Mouse (Mus musculus): Measurements from ENCODE around the gene Mvb12a. TPM values are rescaled to one million over a fixed set of nuclear protein-coding genes. Genes with fewer than 3 reads are reported as not detected.

Gene Mvb12a
- polyA plus RNA-seq, 1 experiment from 2014 or later: 66.6 TPM

DNA sequence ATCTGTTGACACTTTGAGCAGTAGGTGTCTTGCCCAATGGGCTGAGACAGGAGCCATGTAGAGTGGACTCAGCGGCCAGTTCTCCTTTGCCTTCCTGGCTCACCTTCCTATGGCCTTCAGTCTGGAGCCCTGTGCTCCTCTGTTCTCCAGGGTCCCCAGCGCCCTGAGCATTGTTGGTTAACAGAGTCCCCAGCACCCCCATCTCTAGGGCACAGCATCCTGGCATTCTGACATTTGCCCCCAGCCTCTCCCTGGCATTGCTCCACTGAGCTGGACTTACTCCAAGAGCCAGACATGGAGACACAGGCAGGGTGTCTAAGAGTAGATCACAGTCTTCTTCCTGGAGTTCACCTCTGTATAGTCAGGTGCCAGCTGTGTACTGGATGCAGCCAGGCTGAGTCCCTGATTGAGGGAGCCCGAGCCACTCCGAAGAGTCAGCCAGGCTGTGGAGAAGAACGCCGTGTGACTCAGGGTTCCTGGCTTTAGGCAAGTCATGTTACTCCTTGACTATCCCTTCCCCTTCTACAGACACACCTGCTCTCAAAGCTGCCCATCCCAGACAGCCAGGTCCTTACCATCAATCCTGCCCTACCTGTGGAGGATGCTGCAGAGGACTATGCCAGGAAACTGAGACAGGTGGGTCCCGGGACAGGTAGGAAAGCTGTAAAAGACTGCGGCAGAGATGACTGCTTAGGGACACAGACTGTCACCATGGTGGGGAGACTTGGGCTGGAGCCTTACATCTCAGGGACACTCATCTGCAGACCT is 51.0 kb downstream of the Mvb12a start:
- Histone ChIP-seq H3K4me3 (replicated peaks; ENCODE audit: low read length) (no peak overlapping the region), H3K9me3 (ENCODE audit: control insufficient read depth, low read length) (no peaks in the 10 kb centered on the region), H3K9ac (0 out of 2 replicates have a peak overlapping the region, but pooled peaks have one; percentile 96), H3K4me2 (replicated peaks) (peak overlapping the region; percentile 98; the same call in 1 of the 2 replicates), H3K27me3 (ENCODE audit: control insufficient read depth, insufficient read depth, low read length) (no peaks in the 10 kb centered on the region), H3K27ac (no peak overlapping the region), H3K4me1 (replicated peaks; ENCODE audit: control insufficient read depth, insufficient read depth, low read length) (peaks cover 27% of the 10 kb centered on the region), H3K36me3 (replicated peaks; ENCODE audit: control insufficient read depth, insufficient read depth) (0 out of 2 replicates have a peak, but pooled peaks cover 4% of the 10 kb centered on the region)
- WGBS: 92% methylated on average over 8 of the region's 8 CpGs
- ATAC-seq (ENCODE audit: low FRiP score): no peak
- DNase-seq (ENCODE audit: low spot score): no peak

- DNase-seq (ENCODE audit: low spot score): no peak
- H3K4me3 ChIP-seq (replicated peaks; ENCODE audit: low read length): no peak overlapping the region
- H3K9me3 ChIP-seq (ENCODE audit: control insufficient read depth, low read length): no peaks in the 10 kb centered on the region
- H3K36me3 ChIP-seq (replicated peaks; ENCODE audit: control insufficient read depth, insufficient read depth): 0 out of 2 replicates have a peak, but pooled peaks cover 4% of the 10 kb centered on the region
- H3K27ac ChIP-seq: no peak overlapping the region
- no peaks in the 10 kb centered on the region for H3K27me3 ChIP-seq (ENCODE audit: control insufficient read depth, insufficient read depth, low read length)
- H3K4me1 ChIP-seq (replicated peaks; ENCODE audit: control insufficient read depth, insufficient read depth, low read length): peaks cover 27% of the 10 kb centered on the region
- H3K9ac ChIP-seq: no peak overlapping the region
- WGBS: 84% methylated on average over 4 of the region's 4 CpGs
- no peak overlapping the region for H3K4me2 ChIP-seq (replicated peaks)
- no peak for ATAC-seq (ENCODE audit: low FRiP score)
These were observed 51.6 kb downstream of the Mvb12a start for GRCm38 (mm10) chr8:71594324-71594722.

- Histone ChIP-seq H3K9ac (peak overlapping the region; percentile 26; the same call in 1 of the 2 replicates), H3K4me3 (replicated peaks; ENCODE audit: low read length) (no peak overlapping the region), H3K4me2 (replicated peaks) (peak overlapping the region; percentile 33), H3K27me3 (ENCODE audit: control insufficient read depth, insufficient read depth, low read length) (peaks cover 10% of the 10 kb centered on the region), H3K36me3 (replicated peaks; ENCODE audit: control insufficient read depth, insufficient read depth) (0 out of 2 replicates have a peak, but pooled peaks cover 4% of the 10 kb centered on the region), H3K9me3 (ENCODE audit: control insufficient read depth, low read length) (no peaks in the 10 kb centered on the region), H3K4me1 (replicated peaks; ENCODE audit: control insufficient read depth, insufficient read depth, low read length) (peaks cover 21% of the 10 kb centered on the region), H3K27ac (no peak overlapping the region)
- peak; percentile 28; the same call in 1 of the 2 replicates for ATAC-seq (ENCODE audit: low FRiP score)
- 5% methylated on average over 27 of the region's 27 CpGs for WGBS
- peak; percentile 88 for DNase-seq (ENCODE audit: low spot score)
These were observed 53.1 kb downstream of the Mvb12a start for GRCm38 (mm10) chr8:71595862-71596261.

DNA sequence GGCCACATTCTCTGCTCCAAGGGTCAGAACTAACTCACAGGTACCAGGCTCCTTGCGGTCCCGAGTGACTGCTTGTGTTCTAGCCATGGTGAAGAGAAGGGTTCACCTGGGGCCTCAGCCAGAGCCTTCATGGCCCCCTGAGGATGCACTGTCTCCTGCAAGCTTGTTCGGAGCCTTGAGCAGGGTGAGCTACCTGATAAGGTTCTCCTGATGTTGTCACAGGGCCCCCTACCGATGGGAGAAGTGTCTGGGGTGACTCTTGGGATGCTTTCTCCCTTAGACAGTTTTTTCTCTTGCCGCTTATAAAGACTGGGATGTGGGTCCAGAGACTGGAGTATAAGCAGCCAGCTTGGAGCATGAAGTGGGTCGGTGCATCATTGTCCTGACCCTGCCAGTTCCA is 53.7 kb downstream of the Mvb12a start:
- no peak overlapping the region for H3K27ac ChIP-seq
- H3K4me3 ChIP-seq (replicated peaks; ENCODE audit: low read length): no peak overlapping the region
- H3K4me1 ChIP-seq (replicated peaks; ENCODE audit: control insufficient read depth, insufficient read depth, low read length): peaks cover 16% of the 10 kb centered on the region
- H3K9ac ChIP-seq: peak overlapping the region; percentile 26; the same call in 1 of the 2 replicates
- H3K27me3 ChIP-seq (ENCODE audit: control insufficient read depth, insufficient read depth, low read length): peaks cover 14% of the 10 kb centered on the region
- WGBS: 58% methylated on average over 6 of the region's 6 CpGs
- DNase-seq (ENCODE audit: low spot score): no peak
- H3K4me2 ChIP-seq (replicated peaks): no peak overlapping the region
- 0 out of 2 replicates have a peak, but pooled peaks cover 4% of the 10 kb centered on the region for H3K36me3 ChIP-seq (replicated peaks; ENCODE audit: control insufficient read depth, insufficient read depth)
- H3K9me3 ChIP-seq (ENCODE audit: control insufficient read depth, low read length): no peaks in the 10 kb centered on the region
- no peak for ATAC-seq (ENCODE audit: low FRiP score)

DNA sequence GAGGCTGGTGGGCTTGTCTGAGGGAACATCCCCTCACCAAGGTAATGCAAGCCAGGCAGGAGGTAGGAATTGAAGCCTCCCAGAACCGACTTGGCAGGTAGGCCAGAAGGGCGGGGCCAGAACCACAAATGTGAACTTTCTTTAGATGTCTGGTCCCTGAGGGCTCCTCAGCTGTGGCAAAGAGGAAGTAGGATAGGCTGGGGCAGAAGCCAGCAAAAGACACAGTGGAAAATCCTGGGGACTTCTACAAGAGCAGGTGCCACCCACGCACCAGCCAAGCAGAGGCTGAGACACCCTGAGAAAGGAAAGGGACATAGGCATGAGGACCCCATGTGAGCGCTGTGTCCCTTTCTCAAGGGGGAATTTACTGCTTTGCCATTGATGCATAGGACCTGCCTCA is 54.1 kb downstream of the Mvb12a start:
- no peak overlapping the region for H3K27ac ChIP-seq
- ATAC-seq (ENCODE audit: low FRiP score) (no peak), DNase-seq (ENCODE audit: low spot score) (no peak)
- H3K9ac ChIP-seq: no peak overlapping the region
- H3K4me1 ChIP-seq (replicated peaks; ENCODE audit: control insufficient read depth, insufficient read depth, low read length): peaks cover 16% of the 10 kb centered on the region
- 0 out of 2 replicates have a peak, but pooled peaks cover 4% of the 10 kb centered on the region for H3K36me3 ChIP-seq (replicated peaks; ENCODE audit: control insufficient read depth, insufficient read depth)
- no peaks in the 10 kb centered on the region for H3K9me3 ChIP-seq (ENCODE audit: control insufficient read depth, low read length)
- 85% methylated on average over 4 of the region's 4 CpGs for WGBS
- H3K4me2 ChIP-seq (replicated peaks): no peak overlapping the region
- H3K4me3 ChIP-seq (replicated peaks; ENCODE audit: low read length): no peak overlapping the region
- H3K27me3 ChIP-seq (ENCODE audit: control insufficient read depth, insufficient read depth, low read length): peaks cover 18% of the 10 kb centered on the region

GRCm38 (mm10) chr8:71597451-71597850 is 54.7 kb downstream of the Mvb12a start, which contains the start of gene Fam129c:
TSS of gene Fam129c (plus strand) at chr8:71597648.
- Histone ChIP-seq H3K4me2 (replicated peaks) (no peak within 1 kb of the TSS), H3K27ac (no peak within 1 kb of the TSS), H3K9me3 (ENCODE audit: control insufficient read depth, low read length) (no peaks in the 10 kb centered on the region), H3K4me1 (replicated peaks; ENCODE audit: control insufficient read depth, insufficient read depth, low read length) (peaks cover 19% of the 10 kb centered on the region), H3K27me3 (ENCODE audit: control insufficient read depth, insufficient read depth, low read length) (peaks cover 25% of the 10 kb centered on the region), H3K9ac (no peak within 1 kb of the TSS), H3K4me3 (replicated peaks; ENCODE audit: low read length) (no peak within 1 kb of the TSS), H3K36me3 (replicated peaks; ENCODE audit: control insufficient read depth, insufficient read depth) (0 out of 2 replicates have a peak, but pooled peaks cover 4% of the 10 kb centered on the region)
- WGBS: 67% methylated on average over 3 of the region's 3 CpGs
- ATAC-seq (ENCODE audit: low FRiP score) (no peak), DNase-seq (ENCODE audit: low spot score) (no peak)

Other genes starting within 250 kb of the Mvb12a start
- 112 and 126 TPM in 2 replicates for gene Use1, start 176.1 kb upstream of the Mvb12a start, polyA plus RNA-seq (2014; fragmentation: Nextera tagmentation; extraction: Ambion mirVana)
- gene Ocel1, start 171.6 kb upstream of the Mvb12a start, polyA plus RNA-seq (2014; fragmentation: Nextera tagmentation; extraction: Ambion mirVana): 4.8 and 5.0 TPM in 2 replicates
- gene Nr2f6, start 161.0 kb upstream of the Mvb12a start, polyA plus RNA-seq (2014; fragmentation: Nextera tagmentation; extraction: Ambion mirVana): 35.9 and 37.5 TPM in 2 replicates
- gene Ushbp1, start 147.1 kb upstream of the Mvb12a start, polyA plus RNA-seq (2014; fragmentation: Nextera tagmentation; extraction: Ambion mirVana): 4.7 and 6.0 TPM in 2 replicates
- 88.2 and 89.7 TPM in 2 replicates for gene Babam1, start 146.1 kb upstream of the Mvb12a start, polyA plus RNA-seq (2014; fragmentation: Nextera tagmentation; extraction: Ambion mirVana)
- 3.8 and 4.7 TPM in 2 replicates for gene Ankle1, start 136.9 kb upstream of the Mvb12a start, polyA plus RNA-seq (2014; fragmentation: Nextera tagmentation; extraction: Ambion mirVana)
- 125 and 126 TPM in 2 replicates for gene Abhd8, start 79.3 kb upstream of the Mvb12a start, polyA plus RNA-seq (2014; fragmentation: Nextera tagmentation; extraction: Ambion mirVana)
- gene Mrpl34, start 78.0 kb upstream of the Mvb12a start, polyA plus RNA-seq (2014; fragmentation: Nextera tagmentation; extraction: Ambion mirVana): 158 and 195 TPM in 2 replicates
- 218 and 236 TPM in 2 replicates for gene Dda1, start 73.7 kb upstream of the Mvb12a start, polyA plus RNA-seq (2014; fragmentation: Nextera tagmentation; extraction: Ambion mirVana)
- gene Ano8, start 57.0 kb upstream of the Mvb12a start, polyA plus RNA-seq (2014; fragmentation: Nextera tagmentation; extraction: Ambion mirVana): 8.5 and 10.6 TPM in 2 replicates
- 4.7 and 7.3 TPM in 2 replicates for gene Gtpbp3, start 54.8 kb upstream of the Mvb12a start, polyA plus RNA-seq (2014; fragmentation: Nextera tagmentation; extraction: Ambion mirVana)
- 9.2 and 10.5 TPM in 2 replicates for gene Plvap, start 31.2 kb upstream of the Mvb12a start, polyA plus RNA-seq (2014; fragmentation: Nextera tagmentation; extraction: Ambion mirVana)
- 0.22 and 0.92 TPM in 2 replicates for gene Ccdc194, start 17.2 kb upstream of the Mvb12a start, polyA plus RNA-seq (2014; fragmentation: Nextera tagmentation; extraction: Ambion mirVana)
- 4.0 and 5.4 TPM in 2 replicates for gene Bst2, start 5.5 kb upstream of the Mvb12a start, polyA plus RNA-seq (2014; fragmentation: Nextera tagmentation; extraction: Ambion mirVana)
- 0.32 TPM in 1 of 2 replicates, not detected in the other for gene Tmem221, start 15.9 kb downstream of the Mvb12a start, polyA plus RNA-seq (2014; fragmentation: Nextera tagmentation; extraction: Ambion mirVana)
- 0.13 TPM in 1 of 2 replicates, not detected in the other for gene Nxnl1, start 23.7 kb downstream of the Mvb12a start, polyA plus RNA-seq (2014; fragmentation: Nextera tagmentation; extraction: Ambion mirVana)
- 41.6 and 57.3 TPM in 2 replicates for gene Slc27a1, start 26.0 kb downstream of the Mvb12a start, polyA plus RNA-seq (2014; fragmentation: Nextera tagmentation; extraction: Ambion mirVana)
- 243 and 246 TPM in 2 replicates for gene Pgls, start 49.3 kb downstream of the Mvb12a start, polyA plus RNA-seq (2014; fragmentation: Nextera tagmentation; extraction: Ambion mirVana)
- gene Fam129c, start 54.7 kb downstream of the Mvb12a start, polyA plus RNA-seq (2014; fragmentation: Nextera tagmentation; extraction: Ambion mirVana): 5.2 and 5.7 TPM in 2 replicates
- 62.4 and 66.0 TPM in 2 replicates for gene Colgalt1, start 68.1 kb downstream of the Mvb12a start, polyA plus RNA-seq (2014; fragmentation: Nextera tagmentation; extraction: Ambion mirVana)
- gene Unc13a, start 128.8 kb downstream of the Mvb12a start, polyA plus RNA-seq (2014; fragmentation: Nextera tagmentation; extraction: Ambion mirVana): 16.6 and 16.7 TPM in 2 replicates
- gene Jak3, start 133.4 kb downstream of the Mvb12a start, polyA plus RNA-seq (2014; fragmentation: Nextera tagmentation; extraction: Ambion mirVana): 5.4 TPM in 2 replicates
- 1.4 and 1.5 TPM in 2 replicates for gene Insl3, start 146.3 kb downstream of the Mvb12a start, polyA plus RNA-seq (2014; fragmentation: Nextera tagmentation; extraction: Ambion mirVana)
- gene B3gnt3, start 158.9 kb downstream of the Mvb12a start, polyA plus RNA-seq (2014; fragmentation: Nextera tagmentation; extraction: Ambion mirVana): 0.21 and 0.41 TPM in 2 replicates
- gene Fcho1, start 182.8 kb downstream of the Mvb12a start, polyA plus RNA-seq (2014; fragmentation: Nextera tagmentation; extraction: Ambion mirVana): 57.3 and 61.0 TPM in 2 replicates

All from hindbrain, embryonic 14.5 days (tissue).